Mouse (Mus musculus): Measurements from ENCODE around the gene Arfgap3. TPM values are rescaled to one million over a fixed set of nuclear protein-coding genes. Genes with fewer than 3 reads are reported as not detected.

Gene Arfgap3
- polyA plus RNA-seq, 1 experiment from 2014 or later, result 37.1 TPM

- 88% methylated on average over 4 of the region's 4 CpGs for WGBS
- H3K36me3 ChIP-seq (ENCODE audit: control insufficient read depth, insufficient read depth, low read length), result no peaks in the 10 kb centered on the region
- no peak overlapping the region for H3K9ac ChIP-seq (ENCODE audit: low read length)
- peaks cover 4% of the 10 kb centered on the region; the same call in 1 of the 2 replicates for H3K4me1 ChIP-seq (ENCODE audit: control insufficient read depth, insufficient read depth, low read length)
- DNase-seq (ENCODE audit: low spot score) (no peak), ATAC-seq (ENCODE audit: insufficient read depth, low FRiP score, low TSS enrichment) (no peak)
- H3K4me3 ChIP-seq (ENCODE audit: low read depth, low read length), result no peak overlapping the region
- H3K27ac ChIP-seq (ENCODE audit: low read depth, low read length), result no peak overlapping the region
- H3K27me3 ChIP-seq (ENCODE audit: control insufficient read depth, insufficient read depth, low read length), result no peaks in the 10 kb centered on the region
- no peaks in the 10 kb centered on the region for H3K9me3 ChIP-seq (ENCODE audit: control insufficient read depth, low read length)
- no peak overlapping the region for H3K4me2 ChIP-seq (ENCODE audit: low read depth)
Measured at GRCm38 (mm10) chr15:83351546-83351945, 1.5 kb upstream of the Arfgap3 start.

GRCm38 (mm10) chr15:83350859-83351258 is 812 bp upstream of the Arfgap3 start:
- H3K4me3 ChIP-seq (ENCODE audit: low read depth, low read length), result no peak overlapping the region
- 58% methylated on average over 2 of the region's 2 CpGs for WGBS
- H3K4me2 ChIP-seq (ENCODE audit: low read depth), result no peak overlapping the region
- no peaks in the 10 kb centered on the region for H3K27me3 ChIP-seq (ENCODE audit: control insufficient read depth, insufficient read depth, low read length)
- H3K9me3 ChIP-seq (ENCODE audit: control insufficient read depth, low read length), result no peaks in the 10 kb centered on the region
- no peak overlapping the region for H3K27ac ChIP-seq (ENCODE audit: low read depth, low read length)
- peaks cover 4% of the 10 kb centered on the region; the same call in 1 of the 2 replicates for H3K4me1 ChIP-seq (ENCODE audit: control insufficient read depth, insufficient read depth, low read length)
- no peak overlapping the region for H3K9ac ChIP-seq (ENCODE audit: low read length)
- no peak for ATAC-seq (ENCODE audit: insufficient read depth, low FRiP score, low TSS enrichment)
- DNase-seq (ENCODE audit: low spot score), result no peak
- H3K36me3 ChIP-seq (ENCODE audit: control insufficient read depth, insufficient read depth, low read length), result no peaks in the 10 kb centered on the region

- Histone ChIP-seq H3K4me1 (ENCODE audit: control insufficient read depth, insufficient read depth, low read length) (peaks cover 4% of the 10 kb centered on the region; the same call in 1 of the 2 replicates), H3K27ac (ENCODE audit: low read depth, low read length) (no peak overlapping the region), H3K9ac (ENCODE audit: low read length) (peak overlapping the region; percentile 68), H3K27me3 (ENCODE audit: control insufficient read depth, insufficient read depth, low read length) (no peaks in the 10 kb centered on the region), H3K9me3 (ENCODE audit: control insufficient read depth, low read length) (no peaks in the 10 kb centered on the region), H3K4me2 (ENCODE audit: low read depth) (peak overlapping the region; percentile 91), H3K4me3 (ENCODE audit: low read depth, low read length) (peak overlapping the region; percentile 67), H3K36me3 (ENCODE audit: control insufficient read depth, insufficient read depth, low read length) (no peaks in the 10 kb centered on the region)
- 22% methylated on average over 7 of the region's 8 CpGs for WGBS
- ATAC-seq (ENCODE audit: insufficient read depth, low FRiP score, low TSS enrichment) (no peak; the same call in 1 of the 2 replicates), DNase-seq (ENCODE audit: low spot score) (no peak)
Measured at GRCm38 (mm10) chr15:83349225-83349953, 658 bp downstream of the Arfgap3 start.

GRCm38 (mm10) chr15:83348747-83349146 is 1.3 kb downstream of the Arfgap3 start:
- Histone ChIP-seq H3K4me3 (ENCODE audit: low read depth, low read length) (no peak overlapping the region), H3K9ac (ENCODE audit: low read length) (no peak overlapping the region)

GRCm38 (mm10) chr15:83345898-83346529 is 4.0 kb downstream of the Arfgap3 start:
- no peaks in the 10 kb centered on the region for H3K27me3 ChIP-seq (ENCODE audit: control insufficient read depth, insufficient read depth, low read length)
- ATAC-seq (ENCODE audit: insufficient read depth, low FRiP score, low TSS enrichment), result no peak
- H3K9me3 ChIP-seq (ENCODE audit: control insufficient read depth, low read length), result no peaks in the 10 kb centered on the region
- H3K27ac ChIP-seq (ENCODE audit: low read depth, low read length), result no peak overlapping the region
- H3K4me3 ChIP-seq (ENCODE audit: low read depth, low read length), result no peak overlapping the region
- no peak overlapping the region for H3K9ac ChIP-seq (ENCODE audit: low read length)
- no peak overlapping the region for H3K4me2 ChIP-seq (ENCODE audit: low read depth)
- H3K36me3 ChIP-seq (ENCODE audit: control insufficient read depth, insufficient read depth, low read length), result no peaks in the 10 kb centered on the region
- H3K4me1 ChIP-seq (ENCODE audit: control insufficient read depth, insufficient read depth, low read length), result peaks cover 4% of the 10 kb centered on the region; the same call in 1 of the 2 replicates
- WGBS, result 92% methylated on average over 15 of the region's 15 CpGs
- DNase-seq (ENCODE audit: low spot score), result no peak

More at GRCm38 (mm10) chr15:83348747-83349146, 1.3 kb downstream of the Arfgap3 start:
- no peak overlapping the region for H3K27ac ChIP-seq (ENCODE audit: low read depth, low read length)
- 79% methylated on average over 4 of the region's 4 CpGs for WGBS
- H3K27me3 ChIP-seq (ENCODE audit: control insufficient read depth, insufficient read depth, low read length), result no peaks in the 10 kb centered on the region
- no peaks in the 10 kb centered on the region for H3K9me3 ChIP-seq (ENCODE audit: control insufficient read depth, low read length)
- no peak for DNase-seq (ENCODE audit: low spot score)
- H3K4me2 ChIP-seq (ENCODE audit: low read depth), result peak overlapping the region; percentile 91
- H3K36me3 ChIP-seq (ENCODE audit: control insufficient read depth, insufficient read depth, low read length), result no peaks in the 10 kb centered on the region
- H3K4me1 ChIP-seq (ENCODE audit: control insufficient read depth, insufficient read depth, low read length), result peaks cover 4% of the 10 kb centered on the region; the same call in 1 of the 2 replicates
- ATAC-seq (ENCODE audit: insufficient read depth, low FRiP score, low TSS enrichment), result no peak

GRCm38 (mm10) chr15:83344956-83345355 is 5.1 kb downstream of the Arfgap3 start:
- H3K36me3 ChIP-seq (ENCODE audit: control insufficient read depth, insufficient read depth, low read length), result no peaks in the 10 kb centered on the region
- H3K4me3 ChIP-seq (ENCODE audit: low read depth, low read length), result no peak overlapping the region
- WGBS, result 76% methylated on average over 7 of the region's 7 CpGs
- no peaks in the 10 kb centered on the region for H3K27me3 ChIP-seq (ENCODE audit: control insufficient read depth, insufficient read depth, low read length)
- H3K4me1 ChIP-seq (ENCODE audit: control insufficient read depth, insufficient read depth, low read length), result peaks cover 4% of the 10 kb centered on the region; the same call in 1 of the 2 replicates
- no peak overlapping the region for H3K27ac ChIP-seq (ENCODE audit: low read depth, low read length)
- H3K9ac ChIP-seq (ENCODE audit: low read length), result no peak overlapping the region
- no peaks in the 10 kb centered on the region for H3K9me3 ChIP-seq (ENCODE audit: control insufficient read depth, low read length)
- DNase-seq (ENCODE audit: low spot score) (no peak), ATAC-seq (ENCODE audit: insufficient read depth, low FRiP score, low TSS enrichment) (no peak)
- H3K4me2 ChIP-seq (ENCODE audit: low read depth), result no peak overlapping the region

- no peak overlapping the region for H3K9ac ChIP-seq (ENCODE audit: low read length)
- DNase-seq (ENCODE audit: low spot score), result no peak
- ATAC-seq (ENCODE audit: insufficient read depth, low FRiP score, low TSS enrichment), result no peak
- H3K4me3 ChIP-seq (ENCODE audit: low read depth, low read length), result no peak overlapping the region
- 25% methylated on average over 7 of the region's 7 CpGs for WGBS
- no peaks in the 10 kb centered on the region for H3K27me3 ChIP-seq (ENCODE audit: control insufficient read depth, insufficient read depth, low read length)
- no peak overlapping the region for H3K27ac ChIP-seq (ENCODE audit: low read depth, low read length)
- H3K36me3 ChIP-seq (ENCODE audit: control insufficient read depth, insufficient read depth, low read length), result no peaks in the 10 kb centered on the region
- no peaks in the 10 kb centered on the region; the same call in 1 of the 2 replicates for H3K4me1 ChIP-seq (ENCODE audit: control insufficient read depth, insufficient read depth, low read length)
- no peaks in the 10 kb centered on the region for H3K9me3 ChIP-seq (ENCODE audit: control insufficient read depth, low read length)
- H3K4me2 ChIP-seq (ENCODE audit: low read depth), result no peak overlapping the region
Measured at GRCm38 (mm10) chr15:83344157-83344556, 5.9 kb downstream of the Arfgap3 start.

GRCm38 (mm10) chr15:83338908-83339307 is 11.1 kb downstream of the Arfgap3 start:
- H3K36me3 ChIP-seq (ENCODE audit: control insufficient read depth, insufficient read depth, low read length), result no peaks in the 10 kb centered on the region
- no peaks in the 10 kb centered on the region for H3K27me3 ChIP-seq (ENCODE audit: control insufficient read depth, insufficient read depth, low read length)
- H3K9ac ChIP-seq (ENCODE audit: low read length), result no peak overlapping the region
- no peak overlapping the region for H3K4me2 ChIP-seq (ENCODE audit: low read depth)
- WGBS, result 93% methylated on average over 6 of the region's 6 CpGs
- no peaks in the 10 kb centered on the region for H3K4me1 ChIP-seq (ENCODE audit: control insufficient read depth, insufficient read depth, low read length)
- H3K9me3 ChIP-seq (ENCODE audit: control insufficient read depth, low read length), result no peaks in the 10 kb centered on the region
- ATAC-seq (ENCODE audit: insufficient read depth, low FRiP score, low TSS enrichment), result no peak
- no peak overlapping the region for H3K27ac ChIP-seq (ENCODE audit: low read depth, low read length)
- H3K4me3 ChIP-seq (ENCODE audit: low read depth, low read length), result no peak overlapping the region
- DNase-seq (ENCODE audit: low spot score), result no peak

Data from neural tube, embryonic 11.5 days (tissue).